Mouse (Mus musculus): ENCODE measurements around the gene Mpv17. TPM values are rescaled to one million over a fixed set of nuclear protein-coding genes. Genes with fewer than 3 reads are reported as not detected.

Gene Mpv17
- polyA plus RNA-seq, 1 experiment from 2014 or later = 73.4 TPM

- no peak for ATAC-seq (ENCODE audit: insufficient number of reproducible peaks, low FRiP score, low TSS enrichment, low read depth)
- Histone ChIP-seq H3K9ac (no peak overlapping the region), H3K9me3 (replicated peaks) (peaks cover 4% of the 10 kb centered on the region; the same call in 1 of the 2 replicates), H3K4me2 (replicated peaks) (no peak overlapping the region), H3K4me1 (peaks cover 33% of the 10 kb centered on the region), H3K36me3 (peaks cover 62% of the 10 kb centered on the region), H3K27me3 (no peaks in the 10 kb centered on the region), H3K27ac (replicated peaks) (no peak overlapping the region; the same call in 1 of the 2 replicates), H3K4me3 (replicated peaks) (no peak overlapping the region)
- WGBS = 91% methylated on average over 10 of the region's 10 CpGs
These were observed 42.2 kb upstream of the Mpv17 start for GRCm38 (mm10) chr5:31196207-31196606.

GRCm38 (mm10) chr5:31195671-31196070 is 41.6 kb upstream of the Mpv17 start:
- Histone ChIP-seq H3K4me1 (peaks cover 32% of the 10 kb centered on the region), H3K4me2 (replicated peaks) (no peak overlapping the region), H3K27me3 (no peaks in the 10 kb centered on the region), H3K4me3 (replicated peaks) (no peak overlapping the region), H3K9ac (no peak overlapping the region), H3K27ac (replicated peaks) (no peak overlapping the region), H3K9me3 (replicated peaks) (peaks cover 4% of the 10 kb centered on the region; the same call in 1 of the 2 replicates), H3K36me3 (peaks cover 66% of the 10 kb centered on the region)
- WGBS = 90% methylated on average over 4 of the region's 4 CpGs
- ATAC-seq (ENCODE audit: insufficient number of reproducible peaks, low FRiP score, low TSS enrichment, low read depth) = no peak

GRCm38 (mm10) chr5:31194486-31195485 is 40.7 kb upstream of the Mpv17 start:
- Histone ChIP-seq H3K9ac (no peak overlapping the region), H3K4me1 (peaks cover 25% of the 10 kb centered on the region), H3K4me3 (replicated peaks) (peak overlapping the region; percentile 71; the same call in 1 of the 2 replicates), H3K36me3 (peaks cover 67% of the 10 kb centered on the region), H3K9me3 (replicated peaks) (no peaks in the 10 kb centered on the region), H3K27me3 (no peaks in the 10 kb centered on the region), H3K27ac (replicated peaks) (no peak overlapping the region), H3K4me2 (replicated peaks) (peak overlapping the region; percentile 77)
- no peak for ATAC-seq (ENCODE audit: insufficient number of reproducible peaks, low FRiP score, low TSS enrichment, low read depth)
- 87% methylated on average over 16 of the region's 16 CpGs for WGBS

GRCm38 (mm10) chr5:31193631-31194281 is 39.7 kb upstream of the Mpv17 start:
- H3K4me1 ChIP-seq = peaks cover 25% of the 10 kb centered on the region
- 0 out of 2 replicates have a peak, but pooled peaks have one; percentile 2 for ATAC-seq (ENCODE audit: insufficient number of reproducible peaks, low FRiP score, low TSS enrichment, low read depth)
- H3K9ac ChIP-seq = peak overlapping the region; percentile 79
- H3K36me3 ChIP-seq = peaks cover 65% of the 10 kb centered on the region
- no peaks in the 10 kb centered on the region for H3K9me3 ChIP-seq (replicated peaks)
- 9% methylated on average over 25 of the region's 25 CpGs for whole genome bisulfite sequencing
- peak overlapping the region; percentile 88 for H3K27ac ChIP-seq (replicated peaks)
- peak overlapping the region; percentile 71 for H3K4me3 ChIP-seq (replicated peaks)
- H3K4me2 ChIP-seq (replicated peaks) = peak overlapping the region; percentile 77
- H3K27me3 ChIP-seq = no peaks in the 10 kb centered on the region

GRCm38 (mm10) chr5:31192939-31193630 is 39.0 kb upstream of the Mpv17 start, which contains the start of the genes Snx17 and Eif2b4:
Gene Snx17 (plus strand): TSS chr5:31193227.
Gene Eif2b4 (minus strand): TSS chr5:31193430.
- peaks cover 65% of the 10 kb centered on the region for H3K36me3 ChIP-seq
- no peaks in the 10 kb centered on the region for H3K27me3 ChIP-seq
- H3K4me3 ChIP-seq (replicated peaks) = peak within 1 kb of the TSS; percentile 71
- H3K9me3 ChIP-seq (replicated peaks) = no peaks in the 10 kb centered on the region
- under 1% methylated on average over 47 of the region's 48 CpGs for WGBS
- peak; percentile 97 for ATAC-seq (ENCODE audit: insufficient number of reproducible peaks, low FRiP score, low TSS enrichment, low read depth)
- H3K4me1 ChIP-seq = peaks cover 25% of the 10 kb centered on the region
- peak within 1 kb of the TSS; percentile 77 for H3K4me2 ChIP-seq (replicated peaks)
- peak within 1 kb of the TSS; percentile 88 for H3K27ac ChIP-seq (replicated peaks)
- H3K9ac ChIP-seq = peak within 1 kb of the TSS; percentile 79

GRCm38 (mm10) chr5:31192045-31192938 is 38.2 kb upstream of the Mpv17 start:
- H3K4me3 ChIP-seq (replicated peaks) = peak overlapping the region; percentile 71
- H3K9ac ChIP-seq = peak overlapping the region; percentile 79
- no peaks in the 10 kb centered on the region for H3K27me3 ChIP-seq
- no peaks in the 10 kb centered on the region for H3K9me3 ChIP-seq (replicated peaks)
- peak; percentile 59 for ATAC-seq (ENCODE audit: insufficient number of reproducible peaks, low FRiP score, low TSS enrichment, low read depth)
- H3K36me3 ChIP-seq = peaks cover 65% of the 10 kb centered on the region
- H3K27ac ChIP-seq (replicated peaks) = peak overlapping the region; percentile 83
- H3K4me2 ChIP-seq (replicated peaks) = peak overlapping the region; percentile 77
- WGBS = 14% methylated on average over 42 of the region's 42 CpGs
- peaks cover 25% of the 10 kb centered on the region for H3K4me1 ChIP-seq

GRCm38 (mm10) chr5:31190201-31190600 is 36.1 kb upstream of the Mpv17 start:
- no peak overlapping the region for H3K4me3 ChIP-seq (replicated peaks)
- H3K27ac ChIP-seq (replicated peaks) = no peak overlapping the region
- no peak for ATAC-seq (ENCODE audit: insufficient number of reproducible peaks, low FRiP score, low TSS enrichment, low read depth)
- H3K9me3 ChIP-seq (replicated peaks) = no peaks in the 10 kb centered on the region
- peaks cover 51% of the 10 kb centered on the region for H3K36me3 ChIP-seq
- no peak overlapping the region for H3K4me2 ChIP-seq (replicated peaks)
- no peak overlapping the region for H3K9ac ChIP-seq
- H3K4me1 ChIP-seq = peaks cover 25% of the 10 kb centered on the region
- WGBS = 90% methylated on average over 9 of the region's 9 CpGs
- H3K27me3 ChIP-seq = no peaks in the 10 kb centered on the region

- WGBS = 76% methylated on average over 4 of the region's 4 CpGs
- H3K36me3 ChIP-seq = peaks cover 43% of the 10 kb centered on the region
- no peak overlapping the region for H3K9ac ChIP-seq
- no peak overlapping the region for H3K4me3 ChIP-seq (replicated peaks)
- H3K4me1 ChIP-seq = peaks cover 13% of the 10 kb centered on the region
- no peak overlapping the region for H3K4me2 ChIP-seq (replicated peaks)
- ATAC-seq (ENCODE audit: insufficient number of reproducible peaks, low FRiP score, low TSS enrichment, low read depth) = no peak
- no peak overlapping the region for H3K27ac ChIP-seq (replicated peaks)
- no peaks in the 10 kb centered on the region for H3K9me3 ChIP-seq (replicated peaks)
- H3K27me3 ChIP-seq = no peaks in the 10 kb centered on the region
These were observed 34.3 kb upstream of the Mpv17 start for GRCm38 (mm10) chr5:31188223-31188840.

GRCm38 (mm10) chr5:31183678-31184077 is 29.6 kb upstream of the Mpv17 start:
- WGBS = 62% methylated on average over 4 of the region's 4 CpGs
- peaks cover 8% of the 10 kb centered on the region; the same call in 1 of the 2 replicates for H3K4me1 ChIP-seq
- no peak overlapping the region for H3K9ac ChIP-seq
- H3K36me3 ChIP-seq = peaks cover 20% of the 10 kb centered on the region
- no peak for ATAC-seq (ENCODE audit: insufficient number of reproducible peaks, low FRiP score, low TSS enrichment, low read depth)
- no peak overlapping the region for H3K4me2 ChIP-seq (replicated peaks)
- no peak overlapping the region for H3K4me3 ChIP-seq (replicated peaks)
- no peak overlapping the region for H3K27ac ChIP-seq (replicated peaks)
- H3K27me3 ChIP-seq = no peaks in the 10 kb centered on the region
- H3K9me3 ChIP-seq (replicated peaks) = no peaks in the 10 kb centered on the region

All from embryonic facial prominence, embryonic 15.5 days (tissue).